Mouse (Mus musculus) CH12.LX (cell line): ENCODE results near the gene Prmt8. TPM values are rescaled to one million over a fixed set of nuclear protein-coding genes. Genes with fewer than 3 reads are reported as not detected.

Experiments used
- DNase-seq: peaks from one replicate; pipeline ENCODE4 v3.0.0-alpha.2; 2013; ENCODE audit errors: extremely low read depth
- H3K27ac ChIP-seq: 2 replicates; pipeline ENCODE4 v1.5.1; 2012; ENCODE audit warnings: low read depth, mild to moderate bottlenecking, control low read depth, moderate library complexity; ENCODE audit not compliant: insufficient read depth
- H3K27me3 ChIP-seq: replicated peaks from 2 replicates; pipeline ENCODE3; 2012; ENCODE audit warnings: inconsistent platforms
- H3K36me3 ChIP-seq, 2 experiments: replicated peaks in 1 of 2; 2 replicates each; pipeline versions ENCODE3 to v1.6.1; 2012; ENCODE audit warnings: inconsistent platforms in 1 of 2, low read length in 1 of 2, mild to moderate bottlenecking in 1 of 2, mixed read lengths in 1 of 2, moderate library complexity in 1 of 2; ENCODE audit not compliant: control insufficient read depth in 1 of 2, insufficient read depth in 1 of 2
- H3K4me1 ChIP-seq, 2 experiments: 2 replicates each; pipeline ENCODE4 v1.6.1; 2012; ENCODE audit warnings: inconsistent platforms in 1 of 2, moderate library complexity in 1 of 2; ENCODE audit not compliant: insufficient read depth in 2 of 2, control insufficient read depth in 1 of 2
- H3K4me2 ChIP-seq: 2 replicates; pipeline ENCODE4 v1.6.1; 2012; ENCODE audit warnings: low read depth, mild to moderate bottlenecking, control low read depth; ENCODE audit not compliant: poor library complexity, insufficient read depth, severe bottlenecking
- H3K4me3 ChIP-seq, 3 experiments: fragments of 150-350 bp in 1 of 3; sonication (generic) in 1 of 3; replicated peaks in 1 of 3; 2 replicates each; pipeline versions ENCODE3 to v1.5.1; 2011 to 2012; ENCODE audit warnings: low read depth in 2 of 3, low read length in 2 of 3, mild to moderate bottlenecking in 2 of 3, moderate library complexity in 2 of 3, control low read depth in 1 of 3, improper control_type of control experiment in 1 of 3, inconsistent platforms in 1 of 3, mixed read lengths in 1 of 3; ENCODE audit not compliant: poor library complexity in 1 of 3
- H3K79me2 ChIP-seq: replicated peaks from 2 replicates; pipeline ENCODE4 v1.6.1; 2012; ENCODE audit warnings: mild to moderate bottlenecking, moderate library complexity; ENCODE audit not compliant: control insufficient read depth, poor library complexity, insufficient read depth, severe bottlenecking; ENCODE audit errors: extremely low read depth
- H3K9ac ChIP-seq: 2 replicates; pipeline ENCODE4 v1.6.1; 2012; ENCODE audit warnings: low read depth, mild to moderate bottlenecking, control low read depth, moderate library complexity; ENCODE audit not compliant: insufficient read depth
- H3K9me3 ChIP-seq: replicated peaks from 2 replicates; pipeline ENCODE3; 2012; ENCODE audit warnings: low read length, inconsistent platforms, mixed read lengths
- E2F4 ChIP-seq: IDR thresholded peaks from 2 replicates; pipeline ENCODE4 v1.6.1; 2011; ENCODE audit warnings: low read depth, low read length, improper control_type of control experiment; ENCODE audit not compliant: insufficient replicate concordance
- ELF1 ChIP-seq: IDR thresholded peaks from 2 replicates; pipeline ENCODE4 v1.6.1; 2014; ENCODE audit warnings: low read depth, mild to moderate bottlenecking, inconsistent platforms, low read length, improper control_type of control experiment
- ETS1 ChIP-seq: conservative IDR thresholded peaks from 2 replicates; pipeline ENCODE4 v1.6.1; 2012; ENCODE audit warnings: low read depth, mild to moderate bottlenecking, inconsistent platforms, low read length, improper control_type of control experiment, moderate library complexity
- GABPA ChIP-seq: IDR thresholded peaks from 2 replicates; pipeline ENCODE4 v1.6.1; 2012; ENCODE audit warnings: low read depth, low read length, improper control_type of control experiment, inconsistent platforms; ENCODE audit not compliant: insufficient replicate concordance
- HCFC1 ChIP-seq: IDR thresholded peaks from 2 replicates; pipeline ENCODE4 v1.6.1; 2012; ENCODE audit warnings: low read depth, mild to moderate bottlenecking, inconsistent platforms, low read length, improper control_type of control experiment
- IRF4 ChIP-seq: IDR thresholded peaks from 2 replicates; pipeline ENCODE4 v1.6.1; 2014; ENCODE audit warnings: low read depth, mild to moderate bottlenecking, inconsistent platforms, low read length, improper control_type of control experiment
- JUN ChIP-seq: IDR thresholded peaks from 2 replicates; pipeline ENCODE4 v1.6.1; 2011; ENCODE audit warnings: low read depth, mild to moderate bottlenecking, low read length, improper control_type of control experiment, moderate library complexity; ENCODE audit not compliant: insufficient read depth
- JUND ChIP-seq: conservative IDR thresholded peaks from 2 replicates; pipeline ENCODE4 v1.6.1; 2011; ENCODE audit warnings: low read depth, low read length, improper control_type of control experiment
- KAT2A ChIP-seq: IDR thresholded peaks from 2 replicates; pipeline ENCODE4 v1.6.1; 2012; ENCODE audit warnings: low read length, improper control_type of control experiment, inconsistent platforms; ENCODE audit not compliant: insufficient replicate concordance
- MAFK ChIP-seq: IDR thresholded peaks from 2 replicates; pipeline ENCODE4 v1.6.1; 2011; ENCODE audit warnings: low read length, improper control_type of control experiment; ENCODE audit not compliant: insufficient replicate concordance
- MAZ ChIP-seq: IDR thresholded peaks from 2 replicates; pipeline ENCODE4 v1.6.1; 2012; ENCODE audit warnings: low read depth, mild to moderate bottlenecking, inconsistent platforms, low read length, improper control_type of control experiment, moderate library complexity
- MEF2A ChIP-seq: IDR thresholded peaks from 2 replicates; pipeline ENCODE4 v1.6.1; 2014; ENCODE audit warnings: low read depth, mild to moderate bottlenecking, inconsistent platforms, low read length, improper control_type of control experiment, borderline replicate concordance
- MXI1 ChIP-seq: IDR thresholded peaks from 2 replicates; pipeline ENCODE4 v1.6.1; 2011; ENCODE audit warnings: mild to moderate bottlenecking, low read depth, low read length, improper control_type of control experiment
- NELFE ChIP-seq: IDR thresholded peaks from 2 replicates; pipeline ENCODE4 v1.6.1; 2011; ENCODE audit warnings: low read depth, low read length, improper control_type of control experiment
- PAX5 ChIP-seq: IDR thresholded peaks from 2 replicates; pipeline ENCODE4 v1.6.1; 2012; ENCODE audit warnings: low read length, inconsistent platforms, mixed read lengths
- POLR2A ChIP-seq: IDR thresholded peaks from 2 replicates; pipeline ENCODE4 v1.6.1; 2011; ENCODE audit warnings: low read depth, mild to moderate bottlenecking, improper control_type of control experiment, low read length
- RAD21 ChIP-seq: IDR thresholded peaks from 2 replicates; pipeline ENCODE4 v1.6.1; 2011; ENCODE audit warnings: low read depth, mild to moderate bottlenecking, low read length, improper control_type of control experiment, moderate library complexity
- RCOR1 ChIP-seq: conservative IDR thresholded peaks from 2 replicates; pipeline ENCODE4 v1.6.1; 2012; ENCODE audit warnings: low read depth, mild to moderate bottlenecking, inconsistent platforms, low read length, improper control_type of control experiment
- SIN3A ChIP-seq: IDR thresholded peaks from 2 replicates; pipeline ENCODE4 v1.6.1; 2012; ENCODE audit warnings: low read length, improper control_type of control experiment, inconsistent platforms
- TBP ChIP-seq: conservative IDR thresholded peaks from 2 replicates; pipeline ENCODE4 v1.6.1; 2011; ENCODE audit warnings: low read depth, low read length, improper control_type of control experiment
- TCF12 ChIP-seq: IDR thresholded peaks from 2 replicates; pipeline ENCODE4 v1.6.1; 2014; ENCODE audit warnings: low read depth, mild to moderate bottlenecking, inconsistent platforms, low read length, improper control_type of control experiment
- UBTF ChIP-seq: IDR thresholded peaks from 2 replicates; pipeline ENCODE4 v1.6.1; 2012; ENCODE audit warnings: low read depth, mild to moderate bottlenecking, inconsistent platforms, low read length, improper control_type of control experiment, moderate library complexity
- USF1 ChIP-seq: IDR thresholded peaks from 2 replicates; pipeline ENCODE4 v1.6.1; 2014; ENCODE audit warnings: low read depth, mild to moderate bottlenecking, inconsistent platforms, low read length, improper control_type of control experiment
- USF2 ChIP-seq: conservative IDR thresholded peaks from 2 replicates; pipeline ENCODE4 v1.6.1; 2011; ENCODE audit warnings: low read depth, low read length, improper control_type of control experiment
- ZC3H11A ChIP-seq: IDR thresholded peaks from 2 replicates; pipeline ENCODE4 v1.6.1; 2012; ENCODE audit warnings: low read depth, mild to moderate bottlenecking, inconsistent platforms, low read length, improper control_type of control experiment
- ZMIZ1 ChIP-seq: IDR thresholded peaks from 2 replicates; pipeline ENCODE4 v1.6.1; 2012; ENCODE audit warnings: low read depth, mild to moderate bottlenecking, inconsistent platforms, low read length, improper control_type of control experiment
- ZNF384 ChIP-seq: IDR thresholded peaks from 2 replicates; pipeline ENCODE4 v1.6.1; 2012; ENCODE audit warnings: low read depth, low read length, improper control_type of control experiment, inconsistent platforms
- dilution Hi-C: fragments of 300-500 bp; cut with MboI; formaldehyde crosslinking; loops from 2 replicates; pipeline ENCODE4 v1.14.3; 2020; ENCODE audit warnings: low sequenced_read_pairs; ENCODE audit not compliant: extremely low pct_unique_long_range_greater_than_20kb, extremely low pct_ligation_motif_present
- in situ Hi-C: fragments of 300-500 bp; cut with MboI; formaldehyde crosslinking; loops from 3 replicates; pipeline ENCODE4 v1.14.3; 2019; ENCODE audit warnings: low sequenced_read_pairs, low pct_ligation_motif_present, low pct_unique_long_range_greater_than_20kb, mixed read lengths
- polyA plus RNA-seq: library from polyadenylated mRNA; unstranded; fragments of >175 nt; gene quantifications from 2 replicates; pipeline ENCODE4 v1.2.1, GENCODE M21; 2012; ENCODE audit warnings: low read depth; ENCODE audit not compliant: insufficient read length
- total RNA-seq, 2 experiments: library from RNA; depleted of rRNA; stranded (reverse); fragments of 300-350 nt in 1 of 2; fragments of >200 nt in 1 of 2; gene quantifications; 2 replicates each; pipeline ENCODE4 v1.2.3; 2012 to 2014

Gene Prmt8
- total and polyA plus RNA-seq, 3 experiments = not detected

GRCm38 (mm10) chr6:127678320-127678719, 91.0 kb downstream of the Prmt8 start:
- H3K9ac ChIP-seq = no peak overlapping the region
- H3K4me3 ChIP-seq = no peak overlapping the region
- H3K36me3 ChIP-seq = no peaks in the 10 kb centered on the region
- H3K27me3 ChIP-seq = peaks cover 37% of the 10 kb centered on the region
- dilution Hi-C loops = no loop called here
- in situ Hi-C loops = no loop called here
- H3K27ac ChIP-seq = no peak overlapping the region
- no peaks in the 10 kb centered on the region for H3K9me3 ChIP-seq
- no peak for DNase-seq
- TF ChIP-seq IRF4 (no peak), MXI1 (no peak), JUN (no peak), USF1 (no peak), ELF1 (no peak), ZMIZ1 (no peak), E2F4 (no peak), MEF2A (no peak), ZNF384 (no peak), SIN3A (no peak), PAX5 (no peak), UBTF (no peak), JUND (no peak), MAFK (no peak), POLR2A (no peak), RCOR1 (no peak), MAZ (no peak), ZC3H11A (no peak), NELFE (no peak), TBP (no peak)
- no peaks in the 10 kb centered on the region for H3K79me2 ChIP-seq
- H3K4me2 ChIP-seq = no peak overlapping the region
- peaks cover 0 to 13% of the 10 kb centered on the region in 2 experiments; a peak in 2 of 4 replicates for H3K4me1 ChIP-seq

- Histone ChIP-seq H3K4me3 (no peak overlapping the region), H3K27me3 (peaks cover 31% of the 10 kb centered on the region), H3K9me3 (no peaks in the 10 kb centered on the region), H3K27ac (no peak overlapping the region), H3K4me1 (peaks cover 0 to 1% of the 10 kb centered on the region in 2 experiments; a peak in 1 of 4 replicates), H3K79me2 (no peaks in the 10 kb centered on the region), H3K9ac (no peak overlapping the region), H3K4me2 (no peak overlapping the region), H3K36me3 (no peaks in the 10 kb centered on the region)
- TF ChIP-seq KAT2A (no peak), GABPA (no peak), TCF12 (no peak), ZNF384 (no peak), RAD21 (no peak), TBP (no peak), MAFK (no peak), ETS1 (no peak), USF2 (no peak), HCFC1 (no peak), POLR2A (no peak), JUND (no peak)
- dilution Hi-C loops (no loop called here), in situ Hi-C loops (no loop called here)
- DNase-seq = no peak
These were observed 92.4 kb downstream of the Prmt8 start for GRCm38 (mm10) chr6:127676866-127677265.
